Mouse (Mus musculus) ES-Bruce4 (cell line): ENCODE measurements at regions not wholly inside any gene's neighbourhood (a gene's known extent, or its start where the extent isn't known, plus 50 kb on each side); places are given as distances from the start of the nearest gene placed in this dataset.

ENCODE experiments used
- CTCF ChIP-seq: IDR thresholded peaks from one replicate; pipeline ENCODE4 v1.8.1; 2011; ENCODE audit warnings: low read depth, low read length
- POLR2A ChIP-seq: IDR thresholded peaks from one replicate; pipeline ENCODE4 v1.8.1; 2011; ENCODE audit warnings: low read length; ENCODE audit not compliant: insufficient read depth

- no peak for TF ChIP-seq CTCF
- TF ChIP-seq POLR2A, result no peak
Measured at GRCm38 (mm10) chr9:47439506-47439905, 90.5 kb upstream of the Cadm1 start.
